Mouse (Mus musculus) intestine, embryonic 14.5 days (tissue): ENCODE data around the gene Tspan3. TPM values are rescaled to one million over a fixed set of nuclear protein-coding genes. Genes with fewer than 3 reads are reported as not detected.

Source experiments
- ATAC-seq: fragments of 200-750 bp; cut with Nextera tagmentation; replicated peaks from 2 replicates; pipeline ENCODE4 v1.8.0; 2017; ENCODE audit warnings: low read depth, moderate number of reproducible peaks, moderate TSS enrichment, moderate library complexity; ENCODE audit not compliant: low FRiP score, low TSS enrichment
- DNase-seq: peaks from one replicate; pipeline ENCODE4 v3.0.0-alpha.2; 2018; ENCODE audit warnings: low spot score
- H3K27ac ChIP-seq: fragments of 300-500 bp; sonication (generic); 2 replicates; pipeline ENCODE4 v1.5.1; 2014; ENCODE audit warnings: low read depth, mild to moderate bottlenecking, control low read depth
- H3K27me3 ChIP-seq: fragments of 300-500 bp; sonication (generic); replicated peaks from 2 replicates; pipeline ENCODE4 v1.6.1; 2014; ENCODE audit warnings: low read length, control low read depth; ENCODE audit not compliant: control insufficient read depth, insufficient read depth
- H3K36me3 ChIP-seq: fragments of 300-500 bp; sonication (generic); 2 replicates; pipeline ENCODE4 v1.6.1; 2014; ENCODE audit warnings: low read length, control low read depth; ENCODE audit not compliant: control insufficient read depth, insufficient read depth
- H3K4me1 ChIP-seq: fragments of 300-500 bp; sonication (generic); replicated peaks from 2 replicates; pipeline ENCODE4 v1.6.1; 2014; ENCODE audit warnings: low read length, control low read depth, mixed read lengths; ENCODE audit not compliant: control insufficient read depth, insufficient read depth
- H3K4me2 ChIP-seq: fragments of 300-500 bp; sonication (generic); 2 replicates; pipeline ENCODE4 v1.6.1; 2014; ENCODE audit warnings: low read length
- H3K4me3 ChIP-seq: fragments of 300-500 bp; sonication (generic); 2 replicates; pipeline ENCODE4 v1.5.1; 2014; ENCODE audit warnings: low read depth, low read length, control low read depth, mixed read lengths
- H3K9ac ChIP-seq: fragments of 300-500 bp; sonication (generic); 2 replicates; pipeline ENCODE4 v1.6.1; 2014; ENCODE audit warnings: mild to moderate bottlenecking, low read length
- H3K9me3 ChIP-seq: fragments of 300-500 bp; sonication (generic); 2 replicates; pipeline ENCODE4 v1.6.1; 2016; ENCODE audit warnings: low read length, control low read depth; ENCODE audit not compliant: control insufficient read depth
- WGBS: fragments of 180-500 bp; shearing (Covaris S2); extraction: QIAGEN DNeasy Blood & Tissue Kit; methylation state at CpG from one replicate; pipeline ENCODE4 v1.1.7; 2014; 5-methylcytosine and 5-hydroxymethylcytosine counted together
- polyA plus RNA-seq: library from polyadenylated mRNA; unstranded; fragments of >200 nt; fragmentation: Nextera tagmentation; extraction: Ambion mirVana; gene quantifications from 2 replicates; pipeline ENCODE4 v1.2.1, GENCODE M21; 2014

The Tspan3 gene
- polyA plus RNA-seq, 1 experiment from 2014 or later, result 477 TPM

- Histone ChIP-seq H3K36me3 (peaks cover 59% of the 10 kb centered on the region), H3K9me3 (no peaks in the 10 kb centered on the region), H3K27me3 (no peaks in the 10 kb centered on the region), H3K9ac (no peak overlapping the region), H3K4me3 (no peak overlapping the region), H3K4me2 (no peak overlapping the region), H3K4me1 (no peaks in the 10 kb centered on the region), H3K27ac (no peak overlapping the region)
- WGBS, result 90% methylated on average over 16 of the region's 16 CpGs
- ATAC-seq (no peak), DNase-seq (no peak)
Observed at GRCm38 (mm10) chr9:56146326-56146923, 18.9 kb downstream of the Tspan3 start.

- Histone ChIP-seq H3K36me3 (peaks cover 72% of the 10 kb centered on the region), H3K4me3 (no peak overlapping the region), H3K27ac (no peak overlapping the region), H3K4me1 (no peaks in the 10 kb centered on the region), H3K4me2 (no peak overlapping the region), H3K9me3 (no peaks in the 10 kb centered on the region), H3K9ac (no peak overlapping the region), H3K27me3 (no peaks in the 10 kb centered on the region)
- ATAC-seq (no peak), DNase-seq (no peak)
- WGBS, result 91% methylated on average over 7 of the region's 7 CpGs
Observed at GRCm38 (mm10) chr9:56144366-56145003, 20.8 kb downstream of the Tspan3 start.

DNA sequence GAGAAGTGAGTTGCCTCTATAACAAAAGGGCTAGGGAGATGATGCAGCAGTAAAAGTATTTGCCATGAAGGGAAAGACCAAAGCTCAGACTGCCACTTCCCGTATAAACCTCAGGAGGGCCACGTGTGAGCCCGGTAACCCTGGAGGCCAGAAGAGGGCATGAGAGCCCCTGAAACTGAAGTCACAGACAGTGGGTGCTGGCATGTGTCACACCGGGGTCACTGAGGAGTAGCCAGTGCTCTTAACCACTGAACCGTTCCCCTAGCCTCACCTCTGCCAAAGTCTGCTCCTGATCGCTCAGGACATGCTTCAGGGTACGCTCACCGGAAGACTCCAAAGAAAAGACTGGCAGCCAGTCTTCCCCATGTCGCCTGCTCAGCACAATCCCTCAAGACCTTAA is 23.5 kb downstream of the Tspan3 start:
- Histone ChIP-seq H3K27me3 (no peaks in the 10 kb centered on the region), H3K9ac (no peak overlapping the region), H3K4me3 (no peak overlapping the region), H3K4me1 (no peaks in the 10 kb centered on the region), H3K4me2 (no peak overlapping the region), H3K36me3 (peaks cover 72% of the 10 kb centered on the region), H3K27ac (no peak overlapping the region), H3K9me3 (no peaks in the 10 kb centered on the region)
- 87% methylated on average over 9 of the region's 9 CpGs for WGBS
- DNase-seq (no peak), ATAC-seq (no peak)

- H3K4me2 ChIP-seq, result no peak overlapping the region
Observed at GRCm38 (mm10) chr9:56135590-56136197, 29.6 kb downstream of the Tspan3 start.

GRCm38 (mm10) chr9:56134614-56135013 is 30.7 kb downstream of the Tspan3 start:
- H3K27ac ChIP-seq, result no peak overlapping the region
- peaks cover 76% of the 10 kb centered on the region for H3K36me3 ChIP-seq
- WGBS, result 89% methylated on average over 4 of the region's 4 CpGs

More at GRCm38 (mm10) chr9:56135590-56136197, 29.6 kb downstream of the Tspan3 start:
- no peaks in the 10 kb centered on the region for H3K9me3 ChIP-seq
- no peaks in the 10 kb centered on the region for H3K4me1 ChIP-seq
- H3K27me3 ChIP-seq, result no peaks in the 10 kb centered on the region
- WGBS, result 86% methylated on average over 4 of the region's 4 CpGs
- ATAC-seq (no peak), DNase-seq (no peak)
- no peak overlapping the region for H3K9ac ChIP-seq
- no peak overlapping the region for H3K27ac ChIP-seq
- H3K36me3 ChIP-seq, result peaks cover 71% of the 10 kb centered on the region
- no peak overlapping the region for H3K4me3 ChIP-seq

GRCm38 (mm10) chr9:56133970-56134369 is 31.3 kb downstream of the Tspan3 start:
- 88% methylated on average over 5 of the region's 5 CpGs for WGBS
- DNase-seq (no peak), ATAC-seq (no peak)
- Histone ChIP-seq H3K27me3 (no peaks in the 10 kb centered on the region), H3K9ac (no peak overlapping the region), H3K4me2 (no peak overlapping the region), H3K9me3 (no peaks in the 10 kb centered on the region), H3K36me3 (peaks cover 79% of the 10 kb centered on the region), H3K27ac (no peak overlapping the region), H3K4me1 (no peaks in the 10 kb centered on the region), H3K4me3 (no peak overlapping the region)

More at GRCm38 (mm10) chr9:56134614-56135013, 30.7 kb downstream of the Tspan3 start:
- no peak overlapping the region for H3K4me3 ChIP-seq
- no peaks in the 10 kb centered on the region for H3K9me3 ChIP-seq
- DNase-seq (no peak), ATAC-seq (no peak)
- H3K9ac ChIP-seq, result no peak overlapping the region
- no peaks in the 10 kb centered on the region for H3K27me3 ChIP-seq
- no peak overlapping the region for H3K4me2 ChIP-seq
- H3K4me1 ChIP-seq, result no peaks in the 10 kb centered on the region

DNA sequence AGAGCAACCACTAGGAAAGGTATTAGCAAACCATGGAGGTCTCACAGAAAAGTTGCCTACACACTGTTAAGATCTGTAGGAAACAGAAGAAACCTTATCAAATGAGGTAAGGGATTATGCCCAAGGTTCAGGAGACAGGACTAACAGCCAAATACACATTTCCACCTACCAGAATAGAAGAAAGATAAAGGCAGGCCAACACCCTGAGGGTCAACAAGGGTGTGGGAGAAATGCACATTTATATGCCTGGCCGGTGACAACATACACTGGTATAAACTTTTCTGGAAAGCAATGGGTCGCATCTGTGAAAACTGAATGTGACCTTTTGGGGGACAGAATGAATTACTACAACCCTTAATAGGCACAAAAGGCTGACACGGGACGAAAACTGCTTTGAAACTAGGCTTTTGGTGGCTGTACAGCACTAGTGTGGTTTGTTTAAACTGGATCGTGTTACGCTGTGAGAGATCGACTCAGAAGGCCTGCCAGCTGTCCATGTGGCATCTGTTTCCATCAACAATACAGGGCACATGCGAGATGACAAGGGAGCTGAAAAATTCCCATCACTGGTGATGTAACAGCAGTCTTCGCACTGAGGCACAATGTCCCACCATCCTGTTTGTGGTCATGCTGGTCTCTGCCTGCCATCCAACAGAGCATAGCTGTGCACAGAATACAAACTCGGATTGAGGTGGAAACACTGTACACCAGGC is 33.3 kb downstream of the Tspan3 start:
- no peak overlapping the region for H3K27ac ChIP-seq
- H3K4me2 ChIP-seq, result no peak overlapping the region
- ATAC-seq (no peak), DNase-seq (no peak)
- 44% methylated on average over 10 of the region's 10 CpGs for WGBS
- H3K9me3 ChIP-seq, result no peaks in the 10 kb centered on the region
- no peak overlapping the region for H3K9ac ChIP-seq
- H3K36me3 ChIP-seq, result peaks cover 94% of the 10 kb centered on the region
- H3K4me3 ChIP-seq, result no peak overlapping the region
- no peaks in the 10 kb centered on the region for H3K4me1 ChIP-seq
- H3K27me3 ChIP-seq, result no peaks in the 10 kb centered on the region

DNA sequence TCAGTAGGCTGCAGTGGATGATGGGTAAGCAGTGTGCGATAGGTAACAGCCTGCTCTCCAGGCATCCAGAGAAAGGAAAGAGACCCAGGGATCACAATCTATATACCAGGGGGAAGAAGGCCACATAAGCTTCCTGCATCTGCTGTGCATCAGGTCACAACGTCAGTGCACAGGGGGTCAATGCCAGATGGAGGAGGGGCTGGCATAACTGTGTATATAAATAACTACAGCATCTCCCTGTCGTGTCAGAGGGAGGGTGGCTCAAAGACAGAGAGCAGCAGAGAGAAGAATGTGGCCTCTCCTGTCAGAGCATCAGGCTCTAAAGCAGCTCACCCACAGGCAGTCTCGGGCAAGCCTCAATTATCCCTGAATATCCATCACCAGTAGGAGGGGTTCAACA is 34.7 kb downstream of the Tspan3 start:
- DNase-seq (no peak), ATAC-seq (no peak)
- no peaks in the 10 kb centered on the region for H3K9me3 ChIP-seq
- H3K4me2 ChIP-seq, result no peak overlapping the region
- no peaks in the 10 kb centered on the region for H3K27me3 ChIP-seq
- no peaks in the 10 kb centered on the region for H3K4me1 ChIP-seq
- no peak overlapping the region for H3K27ac ChIP-seq
- WGBS, result 34% methylated on average over 4 of the region's 4 CpGs
- H3K9ac ChIP-seq, result no peak overlapping the region
- peaks cover 80% of the 10 kb centered on the region for H3K36me3 ChIP-seq
- H3K4me3 ChIP-seq, result no peak overlapping the region
